Mouse (Mus musculus) hindbrain, embryonic 11.5 days (tissue): ENCODE measurements at regions not wholly inside any gene's neighbourhood (a gene's known extent, or its start where the extent isn't known, plus 50 kb on each side); places are given as distances from the start of the nearest gene placed in this dataset.
A peak's percentile ranks its signal among the peaks of the same experiment; 100 is the strongest.

Source experiments
- ATAC-seq: fragments of 200-750 bp; cut with Nextera tagmentation; 2 replicates; pipeline ENCODE4 v1.8.0; 2017; ENCODE audit warnings: mild to moderate bottlenecking, moderate TSS enrichment, moderate library complexity; ENCODE audit not compliant: low FRiP score
- DNase-seq: peaks from one replicate; pipeline ENCODE4 v3.0.0-alpha.2; 2015; ENCODE audit warnings: low spot score
- H3K27ac ChIP-seq: fragments of 300-500 bp; sonication (generic); 2 replicates; pipeline ENCODE4 v1.5.1; 2014; ENCODE audit warnings: mild to moderate bottlenecking, low read depth, low read length
- H3K27me3 ChIP-seq: fragments of 300-500 bp; sonication (generic); 2 replicates; pipeline ENCODE4 v1.6.1; 2014; ENCODE audit warnings: mild to moderate bottlenecking, low read length, moderate library complexity, mixed read lengths; ENCODE audit not compliant: control insufficient read depth, insufficient read depth
- H3K36me3 ChIP-seq: fragments of 300-500 bp; sonication (generic); 2 replicates; pipeline ENCODE4 v1.6.1; 2014; ENCODE audit warnings: mild to moderate bottlenecking, low read length, moderate library complexity, mixed read lengths; ENCODE audit not compliant: control insufficient read depth, insufficient read depth
- H3K4me1 ChIP-seq: fragments of 300-500 bp; sonication (generic); replicated peaks from 2 replicates; pipeline ENCODE4 v1.6.1; 2014; ENCODE audit warnings: low read length, mixed read lengths; ENCODE audit not compliant: control insufficient read depth, insufficient read depth
- H3K4me2 ChIP-seq: fragments of 300-500 bp; sonication (generic); replicated peaks from 2 replicates; pipeline ENCODE4 v1.6.1; 2014; ENCODE audit warnings: mild to moderate bottlenecking, low read depth, low read length
- H3K4me3 ChIP-seq: fragments of 300-500 bp; sonication (generic); 2 replicates; pipeline ENCODE4 v1.5.1; 2014; ENCODE audit warnings: low read depth, low read length
- H3K9ac ChIP-seq: fragments of 300-500 bp; sonication (generic); 2 replicates; pipeline ENCODE4 v1.6.1; 2014; ENCODE audit warnings: low read depth, low read length
- H3K9me3 ChIP-seq: fragments of 300-500 bp; sonication (generic); 2 replicates; pipeline ENCODE4 v1.6.1; 2016; ENCODE audit warnings: low read length; ENCODE audit not compliant: control insufficient read depth
- WGBS: fragments of 180-500 bp; shearing (Covaris S2); extraction: QIAGEN DNeasy Blood & Tissue Kit; methylation state at CpG from one replicate; pipeline ENCODE4 v1.1.7; 2014; 5-methylcytosine and 5-hydroxymethylcytosine counted together

- WGBS, result 38% methylated on average over 5 of the region's 5 CpGs
- DNase-seq, result peak; percentile 25
- Histone ChIP-seq H3K9ac (no peak overlapping the region), H3K4me3 (no peak overlapping the region), H3K27ac (no peak overlapping the region), H3K9me3 (no peaks in the 10 kb centered on the region), H3K27me3 (no peaks in the 10 kb centered on the region), H3K4me1 (no peaks in the 10 kb centered on the region), H3K36me3 (no peaks in the 10 kb centered on the region), H3K4me2 (no peak overlapping the region)
- ATAC-seq, result peak; percentile 62
These were observed 58.9 kb upstream of the Dcbld2 start for GRCm38 (mm10) chr16:58349354-58349753.

DNA sequence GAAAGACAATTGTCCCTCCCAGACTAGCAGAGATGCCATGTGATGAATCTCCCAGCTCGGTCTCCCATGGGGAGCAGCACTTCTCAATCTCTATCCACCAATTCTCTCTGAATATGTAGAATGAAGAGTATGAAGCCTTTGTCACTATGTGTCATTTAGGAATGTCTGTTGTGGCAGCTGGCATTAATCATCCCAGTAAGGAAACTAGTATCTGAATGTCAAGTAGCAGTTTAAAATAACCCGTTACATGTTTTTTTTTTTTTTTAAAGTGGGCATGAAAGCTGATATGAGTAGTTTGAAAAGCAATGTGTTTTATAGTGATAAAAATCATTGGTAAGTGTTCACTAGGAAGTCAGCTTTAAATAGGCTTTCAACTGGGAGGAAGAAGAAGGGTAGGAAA, 58.4 kb upstream of the Dcbld2 start:
- no peaks in the 10 kb centered on the region for H3K4me1 ChIP-seq
- ATAC-seq (peak; percentile 31), DNase-seq (no peak)
- H3K4me2 ChIP-seq, result no peak overlapping the region
- no peaks in the 10 kb centered on the region for H3K27me3 ChIP-seq
- no peaks in the 10 kb centered on the region for H3K36me3 ChIP-seq
- no peaks in the 10 kb centered on the region for H3K9me3 ChIP-seq
- no peak overlapping the region for H3K4me3 ChIP-seq
- 42% methylated on average over 2 of the region's 2 CpGs for WGBS
- H3K27ac ChIP-seq, result no peak overlapping the region
- H3K9ac ChIP-seq, result no peak overlapping the region

- no peaks in the 10 kb centered on the region for H3K27me3 ChIP-seq
- no peak overlapping the region for H3K9ac ChIP-seq
- DNase-seq (no peak), ATAC-seq (no peak)
- no peaks in the 10 kb centered on the region for H3K36me3 ChIP-seq
- H3K4me2 ChIP-seq, result no peak overlapping the region
- no peak overlapping the region for H3K4me3 ChIP-seq
- 91% methylated on average over 3 of the region's 3 CpGs for WGBS
- H3K9me3 ChIP-seq, result no peaks in the 10 kb centered on the region
- H3K27ac ChIP-seq, result no peak overlapping the region
- no peaks in the 10 kb centered on the region for H3K4me1 ChIP-seq
These were observed 56.1 kb upstream of the Dcbld2 start for GRCm38 (mm10) chr16:58352156-58352555.

GRCm38 (mm10) chr16:58354551-58354950, 53.7 kb upstream of the Dcbld2 start:
- ATAC-seq, result no peak
- H3K27me3 ChIP-seq, result no peaks in the 10 kb centered on the region
- no peaks in the 10 kb centered on the region for H3K9me3 ChIP-seq
- H3K4me2 ChIP-seq, result no peak overlapping the region
- WGBS, result 71% methylated on average over 6 of the region's 6 CpGs
- no peak for DNase-seq
- no peak overlapping the region for H3K4me3 ChIP-seq
- no peaks in the 10 kb centered on the region for H3K36me3 ChIP-seq
- H3K4me1 ChIP-seq, result no peaks in the 10 kb centered on the region
- no peak overlapping the region for H3K9ac ChIP-seq
- H3K27ac ChIP-seq, result no peak overlapping the region
